Mouse (Mus musculus) intestine, embryonic 14.5 days (tissue): ENCODE data around the gene Olfr281. TPM values are rescaled to one million over a fixed set of nuclear protein-coding genes. Genes with fewer than 3 reads are reported as not detected.
"Not testable (repeated sequence)": the region's sequence is repeated elsewhere in the genome, so short reads cannot be mapped to it uniquely, and the experiment has no call there.

ENCODE experiments used
- ATAC-seq: fragments of 200-750 bp; cut with Nextera tagmentation; replicated peaks from 2 replicates; pipeline ENCODE4 v1.8.0; 2017; ENCODE audit warnings: low read depth, moderate number of reproducible peaks, moderate TSS enrichment, moderate library complexity; ENCODE audit not compliant: low FRiP score, low TSS enrichment
- DNase-seq: peaks from one replicate; pipeline ENCODE4 v3.0.0-alpha.2; 2018; ENCODE audit warnings: low spot score
- H3K27ac ChIP-seq: fragments of 300-500 bp; sonication (generic); 2 replicates; pipeline ENCODE4 v1.5.1; 2014; ENCODE audit warnings: low read depth, mild to moderate bottlenecking, control low read depth
- H3K27me3 ChIP-seq: fragments of 300-500 bp; sonication (generic); replicated peaks from 2 replicates; pipeline ENCODE4 v1.6.1; 2014; ENCODE audit warnings: low read length, control low read depth; ENCODE audit not compliant: control insufficient read depth, insufficient read depth
- H3K36me3 ChIP-seq: fragments of 300-500 bp; sonication (generic); 2 replicates; pipeline ENCODE4 v1.6.1; 2014; ENCODE audit warnings: low read length, control low read depth; ENCODE audit not compliant: control insufficient read depth, insufficient read depth
- H3K4me1 ChIP-seq: fragments of 300-500 bp; sonication (generic); replicated peaks from 2 replicates; pipeline ENCODE4 v1.6.1; 2014; ENCODE audit warnings: low read length, control low read depth, mixed read lengths; ENCODE audit not compliant: control insufficient read depth, insufficient read depth
- H3K4me2 ChIP-seq: fragments of 300-500 bp; sonication (generic); 2 replicates; pipeline ENCODE4 v1.6.1; 2014; ENCODE audit warnings: low read length
- H3K4me3 ChIP-seq: fragments of 300-500 bp; sonication (generic); 2 replicates; pipeline ENCODE4 v1.5.1; 2014; ENCODE audit warnings: low read depth, low read length, control low read depth, mixed read lengths
- H3K9ac ChIP-seq: fragments of 300-500 bp; sonication (generic); 2 replicates; pipeline ENCODE4 v1.6.1; 2014; ENCODE audit warnings: mild to moderate bottlenecking, low read length
- H3K9me3 ChIP-seq: fragments of 300-500 bp; sonication (generic); 2 replicates; pipeline ENCODE4 v1.6.1; 2016; ENCODE audit warnings: low read length, control low read depth; ENCODE audit not compliant: control insufficient read depth
- WGBS: fragments of 180-500 bp; shearing (Covaris S2); extraction: QIAGEN DNeasy Blood & Tissue Kit; methylation state at CpG from one replicate; pipeline ENCODE4 v1.1.7; 2014; 5-methylcytosine and 5-hydroxymethylcytosine counted together
- polyA plus RNA-seq: library from polyadenylated mRNA; unstranded; fragments of >200 nt; fragmentation: Nextera tagmentation; extraction: Ambion mirVana; gene quantifications from 2 replicates; pipeline ENCODE4 v1.2.1, GENCODE M21; 2014

Gene Olfr281
- not detected in 2 replicates for polyA plus RNA-seq

DNA sequence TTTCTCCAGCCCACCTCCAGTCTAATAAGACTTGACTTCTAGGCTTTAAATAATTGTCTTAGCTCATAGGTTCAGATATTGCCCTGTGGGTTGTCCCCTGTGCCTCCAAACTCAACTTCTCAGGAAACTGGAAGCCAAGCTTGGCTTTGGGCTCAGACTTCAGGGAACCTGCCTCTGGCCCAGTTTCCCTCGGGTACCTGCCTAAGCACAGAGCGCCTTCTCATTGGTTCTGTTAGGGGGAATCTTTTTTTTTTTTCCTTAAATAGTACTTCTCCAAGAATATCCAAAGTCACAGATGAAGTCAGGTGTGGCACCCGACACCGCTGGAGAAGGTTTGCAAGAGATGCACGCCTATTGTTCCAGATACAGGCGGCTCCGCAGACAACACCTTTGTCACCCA lies at the start of gene Olfr281:
TSS of gene Olfr281 (plus strand) at position 301 of the 400 bp plus-strand sequence.
- ATAC-seq (no peak), DNase-seq (no peak)
- Histone ChIP-seq H3K27ac (no peak within 1 kb of the TSS), H3K4me2 (no peak within 1 kb of the TSS), H3K9me3 (no peaks in the 10 kb centered on the region), H3K27me3 (no peaks in the 10 kb centered on the region), H3K9ac (no peak within 1 kb of the TSS), H3K36me3 (no peaks in the 10 kb centered on the region), H3K4me1 (no peaks in the 10 kb centered on the region), H3K4me3 (no peak within 1 kb of the TSS)
- WGBS = 93% methylated on average over 7 of the region's 7 CpGs

DNA sequence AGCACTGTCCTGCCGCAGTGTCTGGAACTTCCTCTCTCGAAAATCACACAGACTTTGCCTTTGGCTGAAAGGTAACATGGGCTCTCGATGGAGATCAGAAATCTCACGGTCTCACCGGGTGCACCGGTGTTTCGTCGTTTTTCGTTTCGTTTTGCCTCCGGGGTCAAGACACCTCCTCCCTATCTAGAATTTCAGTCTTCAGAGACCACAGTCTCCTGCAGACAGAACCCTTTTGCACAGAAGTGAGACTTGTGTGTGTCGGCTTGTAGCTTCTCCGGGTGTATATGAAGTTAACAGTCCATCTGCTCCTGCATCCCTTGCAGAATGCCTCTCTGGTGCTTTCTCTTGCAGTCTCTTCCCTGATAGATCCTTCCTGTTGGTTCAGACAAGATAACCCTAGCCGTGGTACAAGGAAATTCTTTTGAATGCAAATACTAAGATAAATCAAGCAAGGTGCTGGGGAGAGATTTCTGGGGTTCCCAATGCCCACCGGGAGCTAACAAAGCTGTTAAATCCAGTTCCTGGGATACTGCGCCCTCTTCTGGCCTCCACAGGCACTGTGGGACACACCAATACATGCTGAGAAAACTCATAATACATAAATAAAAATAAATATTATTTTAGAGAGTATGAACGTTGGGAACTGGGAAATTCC lies 43.9 kb upstream of the Olfr281 start:
- ATAC-seq (no peak), DNase-seq (no peak)
- Histone ChIP-seq H3K4me1 (no peaks in the 10 kb centered on the region), H3K27ac (no peak overlapping the region), H3K9ac (no peak overlapping the region), H3K4me2 (no peak overlapping the region), H3K27me3 (no peaks in the 10 kb centered on the region), H3K36me3 (no peaks in the 10 kb centered on the region), H3K4me3 (no peak overlapping the region), H3K9me3 (no peaks in the 10 kb centered on the region)
- WGBS = 69% methylated on average over 17 of the region's 17 CpGs

DNA sequence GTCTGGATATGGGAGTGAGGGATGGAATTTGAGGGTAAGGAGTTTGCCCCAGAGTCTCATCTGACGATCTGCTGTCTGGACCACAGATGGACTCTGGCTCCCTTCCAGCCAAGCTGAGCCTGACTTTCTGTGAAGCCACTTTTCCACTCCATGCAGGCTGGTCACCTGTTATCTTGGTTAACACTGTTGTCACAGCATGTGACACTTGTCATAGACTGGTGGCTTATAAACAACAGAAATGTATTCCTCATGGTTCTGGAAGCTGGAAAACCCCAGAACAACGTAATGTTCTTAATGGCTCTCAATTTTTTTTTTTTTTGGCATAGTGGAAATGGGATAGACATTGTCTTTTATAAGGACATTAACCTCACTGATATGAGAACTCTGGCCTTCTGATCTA lies 42.8 kb upstream of the Olfr281 start:
- Histone ChIP-seq H3K4me1 (no peaks in the 10 kb centered on the region), H3K36me3 (no peaks in the 10 kb centered on the region), H3K27ac (no peak overlapping the region), H3K27me3 (no peaks in the 10 kb centered on the region), H3K4me3 (no peak overlapping the region), H3K9ac (no peak overlapping the region), H3K9me3 (no peaks in the 10 kb centered on the region), H3K4me2 (no peak overlapping the region)
- no peak for ATAC-seq
- no peak for DNase-seq
- WGBS = 93% methylated on average over 2 of the region's 2 CpGs

DNA sequence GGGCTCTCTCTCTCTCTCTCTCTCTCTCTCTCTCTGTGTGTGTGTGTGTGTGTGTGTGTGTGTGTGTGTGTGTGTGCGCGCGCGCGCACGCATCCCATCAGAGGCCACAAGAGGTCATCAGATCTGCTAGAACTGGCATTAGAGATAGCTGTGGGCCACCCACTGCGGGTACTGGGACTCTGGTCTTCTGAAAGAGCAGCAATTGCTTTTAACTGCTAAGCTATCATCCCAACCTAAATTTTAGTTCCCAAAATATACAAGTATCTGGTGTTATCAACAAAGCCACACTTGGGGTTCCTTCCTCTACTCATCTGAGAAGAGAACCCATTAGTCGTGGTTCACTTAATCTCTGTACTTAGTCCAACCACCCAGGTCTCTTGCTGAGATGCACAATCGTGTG lies 42.1 kb upstream of the Olfr281 start:
- DNase-seq (no peak), ATAC-seq (no peak)
- H3K9me3 ChIP-seq = no peaks in the 10 kb centered on the region
- H3K9ac ChIP-seq = no peak overlapping the region
- H3K4me2 ChIP-seq = no peak overlapping the region
- no peaks in the 10 kb centered on the region for H3K36me3 ChIP-seq
- H3K4me1 ChIP-seq = no peaks in the 10 kb centered on the region
- no peak overlapping the region for H3K4me3 ChIP-seq
- WGBS = 92% methylated on average over 9 of the region's 9 CpGs
- no peak overlapping the region for H3K27ac ChIP-seq
- H3K27me3 ChIP-seq = no peaks in the 10 kb centered on the region

DNA sequence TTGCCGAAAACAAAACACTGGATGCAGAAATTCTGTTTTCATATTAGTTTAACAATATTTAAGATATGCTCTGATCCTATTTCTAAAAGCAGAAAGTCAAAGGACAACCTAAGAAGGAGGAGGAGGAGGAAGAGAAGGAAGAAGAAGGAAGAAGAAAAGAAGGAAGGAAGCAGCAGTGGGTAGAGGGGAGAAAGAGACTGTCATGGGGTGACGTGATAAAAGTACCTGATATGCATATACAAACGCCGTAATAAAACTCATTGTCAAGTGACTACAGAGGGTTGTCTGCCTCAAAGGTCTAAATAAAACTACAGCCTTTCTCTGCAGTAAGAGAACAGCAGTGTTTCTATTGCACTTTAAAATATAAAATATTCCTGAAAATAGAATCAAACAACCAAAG lies 36.4 kb upstream of the Olfr281 start:
- 76% methylated on average over 4 of the region's 4 CpGs for WGBS
- no peak for ATAC-seq
- H3K4me1 ChIP-seq = no peaks in the 10 kb centered on the region
- no peaks in the 10 kb centered on the region for H3K9me3 ChIP-seq
- H3K4me2 ChIP-seq = no peak overlapping the region
- DNase-seq = no peak
- no peak overlapping the region for H3K4me3 ChIP-seq
- H3K27me3 ChIP-seq = no peaks in the 10 kb centered on the region
- no peaks in the 10 kb centered on the region for H3K36me3 ChIP-seq
- H3K9ac ChIP-seq = no peak overlapping the region
- H3K27ac ChIP-seq = no peak overlapping the region

DNA sequence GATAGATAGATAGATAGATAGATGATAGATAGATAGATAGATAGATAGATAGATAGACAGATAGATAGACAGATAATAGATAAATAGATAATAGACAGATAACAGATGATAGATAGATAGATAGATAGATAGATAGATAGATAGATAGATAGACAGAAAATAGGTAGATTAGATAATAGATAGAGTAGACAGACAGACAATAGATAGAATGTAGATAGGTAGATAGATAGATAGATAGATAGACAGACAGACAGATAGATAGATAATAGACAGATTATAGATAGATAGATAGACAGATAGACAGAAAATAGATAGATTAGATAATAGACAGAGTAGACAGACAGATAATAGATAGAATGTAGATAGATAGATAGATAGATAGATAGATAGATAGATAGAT lies 35.6 kb upstream of the Olfr281 start:
- H3K9me3 ChIP-seq, H3K9ac ChIP-seq, H3K4me2 ChIP-seq, H3K36me3 ChIP-seq, H3K4me3 ChIP-seq, DNase-seq, H3K27ac ChIP-seq, H3K27me3 ChIP-seq, H3K4me1 ChIP-seq, ATAC-seq: not testable (repeated sequence)

- H3K4me2 ChIP-seq = not testable (repeated sequence)
Measured at GRCm38 (mm10) chr15:98417285-98417684, 35.1 kb upstream of the Olfr281 start.

DNA sequence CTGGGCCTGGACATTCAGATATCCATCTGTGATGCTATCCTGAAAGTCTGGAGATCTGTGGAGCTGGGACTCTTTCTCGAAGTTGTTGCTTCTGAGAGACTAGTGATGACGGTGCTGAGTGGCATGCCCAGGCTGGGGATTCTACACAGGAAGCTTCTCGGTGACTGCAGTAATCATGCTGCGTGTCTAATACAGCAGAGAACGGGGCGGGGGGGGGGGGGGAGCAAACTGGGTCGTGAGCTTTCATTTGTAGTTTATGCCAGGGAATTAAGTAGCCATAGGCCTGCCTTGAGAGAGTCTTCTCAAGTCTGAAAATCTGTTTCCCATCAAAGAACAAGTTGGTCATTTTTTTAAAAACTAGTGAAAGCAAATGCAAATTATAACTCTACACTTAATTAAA lies 34.3 kb upstream of the Olfr281 start:
- DNase-seq = no peak

More at GRCm38 (mm10) chr15:98417285-98417684, 35.1 kb upstream of the Olfr281 start:
- H3K36me3 ChIP-seq, H3K9me3 ChIP-seq, H3K27ac ChIP-seq, H3K9ac ChIP-seq, H3K27me3 ChIP-seq, H3K4me1 ChIP-seq, ATAC-seq, DNase-seq, H3K4me3 ChIP-seq: not testable (repeated sequence)
- WGBS = 19% methylated on average over 2 of the region's 3 CpGs

DNA sequence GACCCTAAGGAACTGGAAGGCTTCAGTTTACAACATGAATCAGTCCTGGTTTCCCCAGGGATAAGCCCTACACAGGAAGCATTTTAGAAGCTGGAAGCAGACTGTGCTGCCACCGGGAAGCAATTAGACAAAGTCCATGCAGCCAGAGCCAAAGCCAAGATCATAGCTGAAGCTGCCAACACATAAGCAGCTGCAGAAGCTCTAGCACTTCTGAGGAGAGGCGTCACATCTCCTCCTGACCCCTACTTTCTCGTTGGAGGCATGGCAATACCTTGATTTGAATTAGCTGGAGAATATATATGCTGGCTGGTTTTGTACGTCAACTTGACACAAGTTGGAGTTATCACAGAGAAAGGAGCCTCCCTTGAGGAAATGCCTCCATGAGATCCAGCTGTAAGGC lies 31.5 kb upstream of the Olfr281 start:
- DNase-seq = no peak
- peaks cover 9% of the 10 kb centered on the region; the same call in 1 of the 2 replicates for H3K4me1 ChIP-seq
- no peaks in the 10 kb centered on the region for H3K27me3 ChIP-seq
- no peak overlapping the region for H3K27ac ChIP-seq
- H3K4me3 ChIP-seq = no peak overlapping the region
- ATAC-seq = no peak
- no peak overlapping the region for H3K4me2 ChIP-seq
- no peaks in the 10 kb centered on the region for H3K36me3 ChIP-seq
- 56% methylated on average over 4 of the region's 4 CpGs for WGBS
- H3K9ac ChIP-seq = no peak overlapping the region
- no peaks in the 10 kb centered on the region for H3K9me3 ChIP-seq

More for the DNA sequence above, 34.3 kb upstream of the Olfr281 start:
- WGBS = 69% methylated on average over 7 of the region's 7 CpGs
- no peaks in the 10 kb centered on the region for H3K9me3 ChIP-seq
- no peak overlapping the region for H3K27ac ChIP-seq
- H3K4me3 ChIP-seq = no peak overlapping the region
- no peak overlapping the region for H3K9ac ChIP-seq
- H3K36me3 ChIP-seq = no peaks in the 10 kb centered on the region
- H3K27me3 ChIP-seq = no peaks in the 10 kb centered on the region
- H3K4me1 ChIP-seq = no peaks in the 10 kb centered on the region
- no peak for ATAC-seq
- H3K4me2 ChIP-seq = no peak overlapping the region
